Mouse (Mus musculus) E14TG2a.4 (cell line): ENCODE measurements around the gene Ptprh.

Experiments
- CTCF ChIP-seq: conservative IDR thresholded peaks from 2 replicates; pipeline ENCODE4 v1.5.1; 2014; ENCODE audit warnings: low read length
- NANOG ChIP-seq: IDR thresholded peaks from 2 replicates; pipeline ENCODE4 v1.6.1; 2014; ENCODE audit warnings: borderline replicate concordance, low read length, mixed read lengths
- POU5F1 ChIP-seq: IDR thresholded peaks from 2 replicates; pipeline ENCODE4 v1.6.1; 2014; ENCODE audit warnings: low read length, borderline replicate concordance

DNA sequence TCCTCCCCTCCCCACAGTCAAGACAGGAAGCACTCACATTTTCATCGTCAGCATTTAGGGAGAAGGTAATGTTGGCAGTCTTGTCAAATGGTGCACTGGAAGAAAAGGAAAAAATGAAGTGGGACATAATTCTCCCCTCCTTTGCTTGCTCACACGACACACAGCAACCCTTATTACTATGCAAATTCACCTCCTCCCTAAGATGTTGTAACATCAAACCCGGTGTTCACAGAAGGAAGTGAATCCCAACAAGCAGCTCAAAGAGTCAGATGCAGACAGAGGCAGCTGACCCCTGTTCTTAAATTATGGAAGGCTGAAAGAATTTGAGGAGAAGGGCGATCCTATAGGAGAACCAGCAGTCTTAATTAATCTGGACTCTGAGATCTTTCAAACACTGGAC lies 32.3 kb upstream of the Ptprh start:
- TF ChIP-seq CTCF (no peak), NANOG (no peak), POU5F1 (no peak)
